Mouse (Mus musculus): ENCODE results near the gene Stn1. TPM values are rescaled to one million over a fixed set of nuclear protein-coding genes. Genes with fewer than 3 reads are reported as not detected.
A peak's percentile ranks its signal among the peaks of the same experiment; 100 is the strongest.

Gene Stn1
- polyA plus RNA-seq, 1 experiment, result 10.1 TPM

- H3K27me3 ChIP-seq (ENCODE audit: control insufficient read depth, insufficient read depth, low read length), result no peaks in the 10 kb centered on the region
- DNase-seq, result no peak
- no peaks in the 10 kb centered on the region for H3K4me1 ChIP-seq (ENCODE audit: control insufficient read depth, insufficient read depth, low read length)
- no peak for TF ChIP-seq POLR2A (IDR thresholded peaks at IDR 0.05; ENCODE audit: borderline replicate concordance, insufficient read depth, low read length)
- TF ChIP-seq CTCF (IDR thresholded peaks at IDR 0.05; ENCODE audit: borderline replicate concordance, insufficient read depth, low read depth, low read length), result peak; percentile 19; the same call in 1 of the 2 replicates
- no peak overlapping the region for H3K4me3 ChIP-seq (replicated peaks; ENCODE audit: insufficient read depth, low read depth, low read length)
- 73% methylated on average over 4 of the region's 4 CpGs for WGBS
- no peak overlapping the region for H3K27ac ChIP-seq (ENCODE audit: insufficient read depth, low read length)
Measured at GRCm38 (mm10) chr19:47503625-47504024, 33.7 kb downstream of the Stn1 start.

- DNase-seq, result no peak
Measured at GRCm38 (mm10) chr19:47502563-47502962, 34.7 kb downstream of the Stn1 start.

GRCm38 (mm10) chr19:47500389-47501011 lies 36.8 kb downstream of the Stn1 start:
- H3K27ac ChIP-seq (ENCODE audit: insufficient read depth, low read length), result no peak overlapping the region
- no peaks in the 10 kb centered on the region; the same call in 1 of the 2 replicates for H3K27me3 ChIP-seq (ENCODE audit: control insufficient read depth, insufficient read depth, low read length)
- WGBS, result 66% methylated on average over 11 of the region's 11 CpGs
- no peaks in the 10 kb centered on the region for H3K4me1 ChIP-seq (ENCODE audit: control insufficient read depth, insufficient read depth, low read length)
- no peak overlapping the region for H3K4me3 ChIP-seq (replicated peaks; ENCODE audit: insufficient read depth, low read depth, low read length)
- TF ChIP-seq CTCF (IDR thresholded peaks at IDR 0.05; ENCODE audit: borderline replicate concordance, insufficient read depth, low read depth, low read length) (no peak), POLR2A (IDR thresholded peaks at IDR 0.05; ENCODE audit: borderline replicate concordance, insufficient read depth, low read length) (no peak)
- DNase-seq, result no peak

More at GRCm38 (mm10) chr19:47502563-47502962, 34.7 kb downstream of the Stn1 start:
- Histone ChIP-seq H3K27ac (ENCODE audit: insufficient read depth, low read length) (no peak overlapping the region), H3K4me1 (ENCODE audit: control insufficient read depth, insufficient read depth, low read length) (no peaks in the 10 kb centered on the region), H3K4me3 (replicated peaks; ENCODE audit: insufficient read depth, low read depth, low read length) (no peak overlapping the region), H3K27me3 (ENCODE audit: control insufficient read depth, insufficient read depth, low read length) (no peaks in the 10 kb centered on the region; the same call in 1 of the 2 replicates)
- 77% methylated on average over 8 of the region's 8 CpGs for WGBS
- TF ChIP-seq CTCF (IDR thresholded peaks at IDR 0.05; ENCODE audit: borderline replicate concordance, insufficient read depth, low read depth, low read length) (peak; percentile 36; the same call in 1 of the 2 replicates), POLR2A (IDR thresholded peaks at IDR 0.05; ENCODE audit: borderline replicate concordance, insufficient read depth, low read length) (no peak)

- Histone ChIP-seq H3K27me3 (ENCODE audit: control insufficient read depth, insufficient read depth, low read length) (no peaks in the 10 kb centered on the region; the same call in 1 of the 2 replicates), H3K4me3 (replicated peaks; ENCODE audit: insufficient read depth, low read depth, low read length) (no peak overlapping the region), H3K4me1 (ENCODE audit: control insufficient read depth, insufficient read depth, low read length) (no peaks in the 10 kb centered on the region), H3K27ac (ENCODE audit: insufficient read depth, low read length) (no peak overlapping the region)
- WGBS, result 81% methylated on average over 5 of the region's 5 CpGs
- TF ChIP-seq CTCF (IDR thresholded peaks at IDR 0.05; ENCODE audit: borderline replicate concordance, insufficient read depth, low read depth, low read length) (no peak), POLR2A (IDR thresholded peaks at IDR 0.05; ENCODE audit: borderline replicate concordance, insufficient read depth, low read length) (no peak)
- no peak for DNase-seq
Measured at GRCm38 (mm10) chr19:47499841-47500240, 37.5 kb downstream of the Stn1 start.

- no peak for DNase-seq
- Histone ChIP-seq H3K4me1 (ENCODE audit: control insufficient read depth, insufficient read depth, low read length) (no peaks in the 10 kb centered on the region), H3K4me3 (replicated peaks; ENCODE audit: insufficient read depth, low read depth, low read length) (no peak overlapping the region), H3K27ac (ENCODE audit: insufficient read depth, low read length) (no peak overlapping the region), H3K27me3 (ENCODE audit: control insufficient read depth, insufficient read depth, low read length) (no peaks in the 10 kb centered on the region; the same call in 1 of the 2 replicates)
- 69% methylated on average over 4 of the region's 4 CpGs for WGBS
- no peak for TF ChIP-seq POLR2A (IDR thresholded peaks at IDR 0.05; ENCODE audit: borderline replicate concordance, insufficient read depth, low read length)
- TF ChIP-seq CTCF (IDR thresholded peaks at IDR 0.05; ENCODE audit: borderline replicate concordance, insufficient read depth, low read depth, low read length), result no peak
Measured at GRCm38 (mm10) chr19:47498942-47499341, 38.4 kb downstream of the Stn1 start.

- no peak overlapping the region for H3K4me3 ChIP-seq (replicated peaks; ENCODE audit: insufficient read depth, low read depth, low read length)
- no peak for DNase-seq
- H3K27ac ChIP-seq (ENCODE audit: insufficient read depth, low read length), result no peak overlapping the region
- H3K27me3 ChIP-seq (ENCODE audit: control insufficient read depth, insufficient read depth, low read length), result no peaks in the 10 kb centered on the region; the same call in 1 of the 2 replicates
- WGBS, result 55% methylated on average over 6 of the region's 6 CpGs
- no peaks in the 10 kb centered on the region for H3K4me1 ChIP-seq (ENCODE audit: control insufficient read depth, insufficient read depth, low read length)
- no peak for TF ChIP-seq POLR2A (IDR thresholded peaks at IDR 0.05; ENCODE audit: borderline replicate concordance, insufficient read depth, low read length)
- no peak for TF ChIP-seq CTCF (IDR thresholded peaks at IDR 0.05; ENCODE audit: borderline replicate concordance, insufficient read depth, low read depth, low read length)
Measured at GRCm38 (mm10) chr19:47497736-47498135, 39.6 kb downstream of the Stn1 start.

- DNase-seq, result no peak
- no peaks in the 10 kb centered on the region for H3K4me1 ChIP-seq (ENCODE audit: control insufficient read depth, insufficient read depth, low read length)
- H3K4me3 ChIP-seq (replicated peaks; ENCODE audit: insufficient read depth, low read depth, low read length), result no peak overlapping the region
- no peaks in the 10 kb centered on the region; the same call in 1 of the 2 replicates for H3K27me3 ChIP-seq (ENCODE audit: control insufficient read depth, insufficient read depth, low read length)
- no peak overlapping the region for H3K27ac ChIP-seq (ENCODE audit: insufficient read depth, low read length)
- 15% methylated on average over 9 of the region's 9 CpGs for WGBS
- TF ChIP-seq POLR2A (IDR thresholded peaks at IDR 0.05; ENCODE audit: borderline replicate concordance, insufficient read depth, low read length) (no peak), CTCF (IDR thresholded peaks at IDR 0.05; ENCODE audit: borderline replicate concordance, insufficient read depth, low read depth, low read length) (no peak)
Measured at GRCm38 (mm10) chr19:47497313-47497712, 40.0 kb downstream of the Stn1 start.
